Comparison of ENCODE assay signal across 33 mouse cellular contexts in genomic region chr7:143532410-143532809, GRCm38 (mm10). TPM values are rescaled to one million over a fixed set of nuclear protein-coding genes. Genes with fewer than 3 reads are reported as not detected.
DNase-seq lines count a peak whose midpoint lies in the region; ATAC-seq and TF ChIP-seq lines count a peak whose summit lies in the region.
"Had no signal": no experiment of that assay in that cellular context is flagged by ENCODE, and none has a peak within 500 bp of the region (broad histone marks: within the 10 kb centered on the region; RNA-seq: fewer than 3 reads in every experiment).

No protein-coding gene starts in this region.

- H3K9ac ChIP-seq in liver, embryonic 12.5 days, result no peak overlapping the region
- no peak overlapping the region for H3K9ac ChIP-seq in liver, postnatal 0 days (replicated peaks)
- H3K9ac ChIP-seq: embryonic facial prominence, embryonic 15.5 days; forebrain, embryonic 13.5 days; heart, embryonic 12.5 days; hindbrain, embryonic 14.5 days; limb, embryonic 12.5 days; midbrain, embryonic 13.5 days; neural tube, embryonic 15.5 days had no signal

- no peak for ATAC-seq in cerebellum, adult (ENCODE audit: insufficient number of reproducible peaks, low FRiP score, low TSS enrichment)
- no peak for ATAC-seq in liver, embryonic 12.5 days
- ATAC-seq in liver, postnatal 0 days, result no peak
- ATAC-seq: forebrain, embryonic 13.5 days; intestine, postnatal 0 days; midbrain, embryonic 13.5 days had no signal

- DNase-seq in cerebellum, adult 18-20 months, result peak; percentile 23 to 27
- peak; percentile 63 for DNase-seq in gastrocnemius, adult 18-20 months (ENCODE audit: low spot score)
- no peak for DNase-seq in gastrocnemius, postnatal 10 days
- no peak for DNase-seq in liver, postnatal 0 days
- no peak for DNase-seq in layer of hippocampus, adult 8-10 months (ENCODE audit: low spot score in 2 of 2)
- DNase-seq: cerebellum, adult 9-10 months; heart, adult 2 months; kidney, adult 9 months; kidney, postnatal 14 days; lung, adult 2 months; lung, postnatal 10 days; right cerebral cortex, postnatal 25 days; spleen, adult 18-20 months; thymus, postnatal 14 days had no signal

- H3K36me3 ChIP-seq in liver, embryonic 12.5 days, result peaks cover 99% of the 10 kb centered on the region
- H3K36me3 ChIP-seq in liver, postnatal 0 days (replicated peaks; ENCODE audit: insufficient read depth, low read length), result peaks cover 95% of the 10 kb centered on the region
- peaks cover 55% of the 10 kb centered on the region for H3K36me3 ChIP-seq in myocyte (ENCODE audit: control insufficient read depth, insufficient read depth)

- peaks cover 44% of the 10 kb centered on the region for H3K4me1 ChIP-seq in liver, embryonic 12.5 days
- peaks cover 9% of the 10 kb centered on the region; the same call in 1 of the 2 replicates for H3K4me1 ChIP-seq in liver, postnatal 0 days (ENCODE audit: insufficient read depth)
- H3K4me1 ChIP-seq: embryonic facial prominence, embryonic 10.5 days; embryonic facial prominence, embryonic 15.5 days; forebrain, embryonic 13.5 days; heart, embryonic 12.5 days; limb, embryonic 12.5 days; midbrain, embryonic 13.5 days; neural tube, embryonic 15.5 days had no signal

- H3K4me3 ChIP-seq in liver, embryonic 12.5 days, result no peak overlapping the region
- H3K4me3 ChIP-seq in liver, postnatal 0 days (ENCODE audit: low read depth, low read length), result no peak overlapping the region
- H3K4me3 ChIP-seq in myocyte, result no peak overlapping the region
- H3K4me3 ChIP-seq: embryonic facial prominence, embryonic 10.5 days; embryonic facial prominence, embryonic 15.5 days; forebrain, embryonic 13.5 days; heart, adult 2 months; heart, embryonic 12.5 days; left cerebral cortex, adult 2 months; limb, embryonic 12.5 days; midbrain, embryonic 13.5 days; neural tube, embryonic 15.5 days had no signal

- H3K79me2 ChIP-seq in myocyte (ENCODE audit: control insufficient read depth, insufficient read depth), result peaks cover 7% of the 10 kb centered on the region

- H3K9me3 ChIP-seq in liver, embryonic 12.5 days (replicated peaks), result no peaks in the 10 kb centered on the region
- H3K9me3 ChIP-seq in liver, postnatal 0 days (ENCODE audit: low read length), result no peaks in the 10 kb centered on the region
- H3K9me3 ChIP-seq: embryonic facial prominence, embryonic 10.5 days; embryonic facial prominence, embryonic 15.5 days; forebrain, embryonic 13.5 days; heart, embryonic 12.5 days; limb, embryonic 12.5 days; midbrain, embryonic 13.5 days; neural tube, embryonic 15.5 days had no signal

- no peak overlapping the region for H3K4me2 ChIP-seq in liver, embryonic 12.5 days
- H3K4me2 ChIP-seq in liver, postnatal 0 days (ENCODE audit: low read depth, low read length), result no peak overlapping the region
- no peak overlapping the region for H3K4me2 ChIP-seq in myocyte (ENCODE audit: low read depth)
- H3K4me2 ChIP-seq: embryonic facial prominence, embryonic 15.5 days; forebrain, embryonic 13.5 days; heart, embryonic 12.5 days; hindbrain, embryonic 14.5 days; limb, embryonic 12.5 days; liver, embryonic 11.5 days; midbrain, embryonic 13.5 days; neural tube, embryonic 15.5 days had no signal

- no peak for TF ChIP-seq EP300 in liver, postnatal 0 days (IDR thresholded peaks at IDR 0.05; ENCODE audit: low read depth)

- H3ac ChIP-seq in myocyte (ENCODE audit: control insufficient read depth, insufficient read length), result no peak overlapping the region

- H3K27me3 ChIP-seq in liver, embryonic 12.5 days (replicated peaks), result no peaks in the 10 kb centered on the region
- no peaks in the 10 kb centered on the region for H3K27me3 ChIP-seq in liver, postnatal 0 days (ENCODE audit: insufficient read depth, low read length)
- no peaks in the 10 kb centered on the region for H3K27me3 ChIP-seq in myocyte (ENCODE audit: control insufficient read depth, insufficient read depth, insufficient read length)
- H3K27me3 ChIP-seq: embryonic facial prominence, embryonic 15.5 days; forebrain, embryonic 13.5 days; heart, embryonic 12.5 days; limb, embryonic 12.5 days; midbrain, embryonic 13.5 days; neural tube, embryonic 15.5 days had no signal

- no peak for TF ChIP-seq POLR2A in myocyte (IDR thresholded peaks at IDR 0.05; ENCODE audit: insufficient read length, low read depth)

- TF ChIP-seq CTCF in liver, postnatal 0 days (IDR thresholded peaks at IDR 0.05; ENCODE audit: low read depth), result no peak

- WGBS in liver, embryonic 12.5 days (ENCODE audit: insufficient replicate concordance), result 73% methylated on average over 1 of the region's 1 CpGs
- WGBS in liver, postnatal 0 days (ENCODE audit: insufficient replicate concordance), result 78% methylated on average over 1 of the region's 1 CpGs

- H3K27ac ChIP-seq in liver, embryonic 12.5 days, result 0 out of 2 replicates have a peak overlapping the region, but pooled peaks have one; percentile 42
- H3K27ac ChIP-seq in liver, postnatal 0 days (ENCODE audit: low read depth), result no peak overlapping the region
- H3K27ac ChIP-seq: embryonic facial prominence, embryonic 10.5 days; embryonic facial prominence, embryonic 15.5 days; forebrain, embryonic 13.5 days; heart, adult 2 months; hindbrain, embryonic 14.5 days; left cerebral cortex, adult 2 months; limb, embryonic 12.5 days; macrophage; midbrain, embryonic 13.5 days; neural tube, embryonic 15.5 days had no signal

TF ChIP-seq in myocyte, 11 proteins besides CTCF, POLR2A, EP300 and RAD21:
- peak in 1 of 3 experiments; percentile 59 for TF ChIP-seq MYOD1 (IDR thresholded peaks at IDR 0.05; ENCODE audit: control insufficient read depth in 1 of 3, insufficient read length in 2 of 3, low read depth in 2 of 3)
- TF ChIP-seq SRF (IDR thresholded peaks at IDR 0.05; ENCODE audit: control insufficient read depth, insufficient read length, low read depth), result no peak
- peak in 2 of 3 experiments; percentile 7 to 24 for TF ChIP-seq MYOG (IDR thresholded peaks at IDR 0.05; ENCODE audit: control insufficient read depth in 1 of 3, insufficient read depth in 1 of 3, insufficient read length in 2 of 3, low read depth in 2 of 3)

RNA-seq across cellular contexts. Expression of gene Nap1l4, which starts 16.5 kb away (rescaled TPM):
- 100 to 1,000 TPM; 191 to 200 TPM for total RNA-seq in gastrocnemius, adult 18-20 months (2021)
- total RNA-seq in gastrocnemius, postnatal 10 days (2021), result 100 to 1,000 TPM; 164 to 169 TPM
- 129 and 131 TPM in 2 replicates for polyA plus RNA-seq in liver, embryonic 12.5 days (2016; fragmentation: Nextera tagmentation; extraction: Ambion mirVana)
- 55.7 and 61.2 TPM in 2 replicates for polyA plus RNA-seq in liver, postnatal 0 days (2015; fragmentation: Nextera tagmentation; extraction: Ambion mirVana)
- polyA plus RNA-seq in myocyte (2012; fragmentation: generic; extraction: Trizol), result 101 TPM
- total RNA-seq in layer of hippocampus, adult 8-10 months (2022), result 100 to 1,000 TPM in 3 of 4 experiments, 10 to 100 TPM in 1; 97.7 to 112 (median 104) TPM

RNA-seq across cellular contexts. Expression of gene Phlda2, which starts 29.5 kb away (rescaled TPM):
- total RNA-seq in gastrocnemius, adult 18-20 months (2021), result not detected
- total RNA-seq in gastrocnemius, postnatal 10 days (2021), result not detected
- polyA plus RNA-seq in liver, embryonic 12.5 days (2016; fragmentation: Nextera tagmentation; extraction: Ambion mirVana), result 18.1 and 18.5 TPM in 2 replicates
- 10.5 and 10.8 TPM in 2 replicates for polyA plus RNA-seq in liver, postnatal 0 days (2015; fragmentation: Nextera tagmentation; extraction: Ambion mirVana)
- not detected for polyA plus RNA-seq in myocyte (2012; fragmentation: generic; extraction: Trizol)
- total RNA-seq in layer of hippocampus, adult 8-10 months (2022), result under 1 TPM in 1 of 4 experiments, not detected in 3; 0.66 TPM
- total RNA-seq: heart, adult 2 months; layer of hippocampus, adult 18-20 months; layer of hippocampus, postnatal 14 days; left cerebral cortex, adult 2 months; left cerebral cortex, postnatal 25 days had no signal
- polyA plus RNA-seq: forebrain, embryonic 13.5 days; heart, adult 2 months; heart, postnatal 0 days; macrophage had no signal

RNA-seq across cellular contexts. Expression of gene Slc22a18, which starts 58.9 kb away (rescaled TPM):
- total RNA-seq in gastrocnemius, adult 18-20 months (2021), result under 1 TPM; 0.17 to 0.32 TPM
- total RNA-seq in gastrocnemius, postnatal 10 days (2021), result under 1 TPM; 0.35 to 0.54 TPM
- polyA plus RNA-seq in liver, embryonic 12.5 days (2016; fragmentation: Nextera tagmentation; extraction: Ambion mirVana), result 4.5 and 5.1 TPM in 2 replicates
- 18.6 and 20.4 TPM in 2 replicates for polyA plus RNA-seq in liver, postnatal 0 days (2015; fragmentation: Nextera tagmentation; extraction: Ambion mirVana)
- 0.12 TPM for polyA plus RNA-seq in myocyte (2012; fragmentation: generic; extraction: Trizol)
- 1 to 10 TPM in 2 of 4 experiments, under 1 TPM in 1, not detected in 1; 0.66 to 1.4 (median 1.4) TPM for total RNA-seq in layer of hippocampus, adult 8-10 months (2022)

Comparison
In these comparisons a context has a peak if more than half of its experiments do, and no peak if none do; other contexts are left out.
1. DNase-seq: peak in cerebellum, adult 18-20 months (2 of 2) and gastrocnemius, adult 18-20 months (single experiment); none in gastrocnemius, postnatal 10 days (single experiment), liver, postnatal 0 days (single experiment) and layer of hippocampus, adult 8-10 months (0 of 2).